Mouse (Mus musculus): ENCODE measurements at regions not wholly inside any gene's neighbourhood (a gene's known extent, or its start where the extent isn't known, plus 50 kb on each side); places are given as distances from the start of the nearest gene placed in this dataset.

- TF ChIP-seq CTCF (IDR thresholded peaks at IDR 0.05 in 2 of 3, conservative IDR thresholded peaks at IDR 0.05 in 1 of 3; ENCODE audit: control insufficient read depth in 1 of 3, insufficient read depth in 1 of 3, low read depth in 2 of 3, low read length in 3 of 3, poor library complexity in 1 of 3, severe bottlenecking in 1 of 3) (no peak), POLR2A (IDR thresholded peaks at IDR 0.05; ENCODE audit: control insufficient read depth in 1 of 2, insufficient read depth in 1 of 2, low read depth in 1 of 2, low read length in 2 of 2, poor library complexity in 1 of 2) (no peak), USF2 (IDR thresholded peaks at IDR 0.05; ENCODE audit: borderline replicate concordance in 1 of 2, insufficient read depth in 1 of 2, low read depth in 1 of 2, low read length in 2 of 2) (no peak), E2F4 (IDR thresholded peaks at IDR 0.05; ENCODE audit: borderline replicate concordance, low read depth, low read length) (no peak), TBP (IDR thresholded peaks at IDR 0.05; ENCODE audit: low read depth, low read length) (no peak), TAL1 (IDR thresholded peaks at IDR 0.05; ENCODE audit: low read length) (no peak), RCOR1 (IDR thresholded peaks at IDR 0.05; ENCODE audit: low read depth, low read length) (no peak), ELF1 (IDR thresholded peaks at IDR 0.05; ENCODE audit: low read depth, low read length) (no peak), EP300 (IDR thresholded peaks at IDR 0.05; ENCODE audit: low read depth in 1 of 2, low read length in 2 of 2) (no peak), USF1 (IDR thresholded peaks at IDR 0.05; ENCODE audit: low read depth, low read length) (no peak), KAT2A (conservative IDR thresholded peaks at IDR 0.05; ENCODE audit: low read depth, low read length) (no peak), POLR2AphosphoS5 (IDR thresholded peaks at IDR 0.05; ENCODE audit: borderline replicate concordance, low read depth, low read length) (no peak), GATA1 (IDR thresholded peaks at IDR 0.05; ENCODE audit: low read depth, low read length) (no peak), POLR2AphosphoS2 (IDR thresholded peaks at IDR 0.05; ENCODE audit: low read length) (no peak)
These were observed 454.2 kb upstream of the 1700008P02Rik start for GRCm38 (mm10) chr3:7074488-7074887.

Data from MEL (cell line).